Mouse (Mus musculus) cerebellum, adult 2 months (tissue): ENCODE results near the gene Sorcs2. TPM values are rescaled to one million over a fixed set of nuclear protein-coding genes. Genes with fewer than 3 reads are reported as not detected.

Experiments
- DNase-seq, 2 experiments: peaks; one replicate each; pipeline ENCODE4 v3.0.0; 2021
- H3K27ac ChIP-seq: fragments of 200-500 bp; 2 replicates; pipeline ENCODE4 v1.5.1; 2012; ENCODE audit warnings: low read length, control low read depth, inconsistent platforms; ENCODE audit not compliant: insufficient read depth
- H3K27me3 ChIP-seq: fragments of 200-500 bp; 2 replicates; pipeline ENCODE4 v1.6.1; 2012; ENCODE audit warnings: inconsistent platforms, mild to moderate bottlenecking, low read length, moderate library complexity; ENCODE audit not compliant: control insufficient read depth, insufficient read depth
- H3K4me1 ChIP-seq: fragments of 200-500 bp; 2 replicates; pipeline ENCODE4 v1.6.1; 2011; ENCODE audit warnings: low read length; ENCODE audit not compliant: control insufficient read depth, insufficient read depth
- H3K4me3 ChIP-seq: fragments of 200-500 bp; replicated peaks from 2 replicates; pipeline ENCODE3; 2011; ENCODE audit warnings: mild to moderate bottlenecking, low read depth, low read length, control low read depth; ENCODE audit not compliant: insufficient read depth
- CTCF ChIP-seq: fragments of 200-500 bp; IDR thresholded peaks from 2 replicates; pipeline ENCODE4 v1.5.1; 2011; ENCODE audit warnings: low read depth, mild to moderate bottlenecking, control low read depth, low read length, moderate library complexity, borderline replicate concordance; ENCODE audit not compliant: insufficient read depth
- POLR2A ChIP-seq: fragments of 200-500 bp; IDR thresholded peaks from 2 replicates; pipeline ENCODE4 v1.6.1; 2011; ENCODE audit warnings: low read length, control low read depth, borderline replicate concordance; ENCODE audit not compliant: insufficient read depth
- WGBS: fragments of 180-500 bp; shearing (Covaris S2); methylation state at CpG from one replicate; pipeline ENCODE4 v1.1.7; 2018; 5-methylcytosine and 5-hydroxymethylcytosine counted together
- polyA plus RNA-seq: library from polyadenylated mRNA; depleted of rRNA; stranded (reverse); fragments of >200 nt; gene quantifications from 2 replicates; pipeline ENCODE4 v1.2.3, GENCODE M21; 2012

Sorcs2 gene
- polyA plus RNA-seq, 1 experiment, result 8.7 TPM

- TF ChIP-seq CTCF (no peak), POLR2A (no peak)
- Histone ChIP-seq H3K27me3 (no peaks in the 10 kb centered on the region), H3K27ac (no peak overlapping the region), H3K4me1 (no peaks in the 10 kb centered on the region), H3K4me3 (no peak overlapping the region)
- whole genome bisulfite sequencing, result 71% methylated on average over 8 of the region's 8 CpGs
- DNase-seq, result no peak
These were observed 243.0 kb downstream of the Sorcs2 start for GRCm38 (mm10) chr5:36154879-36155485.

- no peaks in the 10 kb centered on the region for H3K4me1 ChIP-seq
- no peak overlapping the region for H3K4me3 ChIP-seq
- no peak overlapping the region for H3K27ac ChIP-seq
- TF ChIP-seq POLR2A (no peak), CTCF (no peak)
- no peaks in the 10 kb centered on the region for H3K27me3 ChIP-seq
- WGBS, result 52% methylated on average over 2 of the region's 2 CpGs
- DNase-seq, result peak in 1 of 2 experiments; percentile 36
These were observed 244.7 kb downstream of the Sorcs2 start for GRCm38 (mm10) chr5:36153261-36153660.

GRCm38 (mm10) chr5:36151086-36151485, 246.9 kb downstream of the Sorcs2 start:
- Histone ChIP-seq H3K4me3 (no peak overlapping the region), H3K4me1 (no peaks in the 10 kb centered on the region), H3K27me3 (no peaks in the 10 kb centered on the region), H3K27ac (no peak overlapping the region)
- 81% methylated on average over 8 of the region's 8 CpGs for WGBS
- no peak for DNase-seq
- no peak for TF ChIP-seq POLR2A
- TF ChIP-seq CTCF, result no peak

GRCm38 (mm10) chr5:36149098-36149497, 248.8 kb downstream of the Sorcs2 start:
- no peak for TF ChIP-seq POLR2A
- TF ChIP-seq CTCF, result no peak
- WGBS, result 54% methylated on average over 8 of the region's 8 CpGs
- no peak overlapping the region for H3K4me3 ChIP-seq

GRCm38 (mm10) chr5:36146589-36146988, 251.3 kb downstream of the Sorcs2 start:
- 90% methylated on average over 2 of the region's 2 CpGs for WGBS
- Histone ChIP-seq H3K27ac (no peak overlapping the region), H3K4me1 (no peaks in the 10 kb centered on the region), H3K4me3 (no peak overlapping the region), H3K27me3 (no peaks in the 10 kb centered on the region)
- DNase-seq, result no peak
- no peak for TF ChIP-seq POLR2A
- TF ChIP-seq CTCF, result no peak

More at GRCm38 (mm10) chr5:36149098-36149497, 248.8 kb downstream of the Sorcs2 start:
- no peak for DNase-seq
- no peak overlapping the region for H3K27ac ChIP-seq
- no peaks in the 10 kb centered on the region for H3K4me1 ChIP-seq
- H3K27me3 ChIP-seq, result no peaks in the 10 kb centered on the region

GRCm38 (mm10) chr5:36144560-36144959, 253.4 kb downstream of the Sorcs2 start:
- TF ChIP-seq CTCF, result no peak
- no peak for TF ChIP-seq POLR2A
- 73% methylated on average over 2 of the region's 2 CpGs for WGBS
- Histone ChIP-seq H3K27me3 (no peaks in the 10 kb centered on the region), H3K27ac (no peak overlapping the region), H3K4me1 (no peaks in the 10 kb centered on the region), H3K4me3 (no peak overlapping the region)
- DNase-seq, result no peak

- TF ChIP-seq CTCF (no peak), POLR2A (no peak)
- Histone ChIP-seq H3K27me3 (no peaks in the 10 kb centered on the region), H3K27ac (no peak overlapping the region), H3K4me1 (peaks cover 10% of the 10 kb centered on the region), H3K4me3 (no peak overlapping the region)
- no peak for DNase-seq
- WGBS, result 82% methylated on average over 6 of the region's 6 CpGs
These were observed 256.2 kb downstream of the Sorcs2 start for GRCm38 (mm10) chr5:36141676-36142255.

- 97% methylated on average over 4 of the region's 4 CpGs for WGBS
- peaks cover 11% of the 10 kb centered on the region for H3K4me1 ChIP-seq
- DNase-seq, result no peak
- no peak overlapping the region for H3K27ac ChIP-seq
- H3K4me3 ChIP-seq, result no peak overlapping the region
- TF ChIP-seq POLR2A, result no peak
- no peak; the same call in 1 of the 2 replicates for TF ChIP-seq CTCF
- no peaks in the 10 kb centered on the region for H3K27me3 ChIP-seq
These were observed 256.8 kb downstream of the Sorcs2 start for GRCm38 (mm10) chr5:36141112-36141511.
